ENCODE assay signal across 8 mouse cellular contexts in genomic region chr15:81729241-81729791, GRCm38 (mm10). TPM values are rescaled to one million over a fixed set of nuclear protein-coding genes. Genes with fewer than 3 reads are reported as not detected.
DNase-seq lines count a peak whose midpoint lies in the region; ATAC-seq and TF ChIP-seq lines count a peak whose summit lies in the region.

No protein-coding gene starts in this region.

- peak overlapping the region; percentile 91 for H3K4me2 ChIP-seq in forebrain, postnatal 0 days (ENCODE audit: low read depth)
- H3K4me2 ChIP-seq in midbrain, postnatal 0 days (ENCODE audit: low read depth, low read length, poor library complexity, severe bottlenecking), result peak overlapping the region; percentile 87

- H3K27me3 ChIP-seq in forebrain, postnatal 0 days (ENCODE audit: insufficient read depth, low read length), result no peaks in the 10 kb centered on the region
- no peaks in the 10 kb centered on the region for H3K27me3 ChIP-seq in kidney, adult 2 months (replicated peaks; ENCODE audit: control insufficient read depth, insufficient read depth, low read length)
- no peaks in the 10 kb centered on the region for H3K27me3 ChIP-seq in midbrain, postnatal 0 days (ENCODE audit: insufficient read depth, low read length)

- TF ChIP-seq POLR2A in kidney, adult 2 months (IDR thresholded peaks at IDR 0.05; ENCODE audit: low read depth, low read length), result no peak

- ATAC-seq in forebrain, postnatal 0 days, result peak; percentile 15
- ATAC-seq in midbrain, postnatal 0 days (ENCODE audit: low FRiP score), result peak; percentile 42; the same call in 1 of the 2 replicates

- WGBS in forebrain, postnatal 0 days, result 1% methylated on average over 49 of the region's 49 CpGs
- WGBS in kidney, adult 2 months, result under 1% methylated on average over 49 of the region's 49 CpGs
- WGBS in midbrain, postnatal 0 days, result under 1% methylated on average over 48 of the region's 49 CpGs

- DNase-seq in spleen, adult 18-20 months, result peak; percentile 19 to 25
- no peak for DNase-seq in spleen, adult 12 weeks (ENCODE audit: low spot score)
- DNase-seq in cerebellum, adult 8-10 months, result peak; percentile 45
- no peak for DNase-seq in forebrain, postnatal 0 days
- peak; percentile 30 for DNase-seq in kidney, adult 2 months
- DNase-seq in liver, result peak; percentile 70
- peak; percentile 18 for DNase-seq in midbrain, postnatal 0 days (ENCODE audit: low spot score)
- peak; percentile 62 for DNase-seq in testis, postnatal 10 days (ENCODE audit: low spot score)

- 0 out of 2 replicates have a peak, but pooled peaks cover 2% of the 10 kb centered on the region for H3K36me3 ChIP-seq in forebrain, postnatal 0 days (ENCODE audit: insufficient read depth)
- H3K36me3 ChIP-seq in kidney, adult 2 months (ENCODE audit: control insufficient read depth, insufficient read depth, low read length), result no peaks in the 10 kb centered on the region
- H3K36me3 ChIP-seq in midbrain, postnatal 0 days (ENCODE audit: insufficient read depth, low read length), result no peaks in the 10 kb centered on the region

- H3K27ac ChIP-seq in forebrain, postnatal 0 days (ENCODE audit: low read depth, low read length), result peak overlapping the region; percentile 73
- H3K27ac ChIP-seq in kidney, adult 2 months (ENCODE audit: insufficient read depth, low read depth, low read length), result peak overlapping the region; percentile 46; the same call in 1 of the 2 replicates
- H3K27ac ChIP-seq in midbrain, postnatal 0 days (ENCODE audit: low read depth, low read length), result peak overlapping the region; percentile 52

- TF ChIP-seq CTCF in forebrain, postnatal 0 days (IDR thresholded peaks at IDR 0.05; ENCODE audit: low read depth), result no peak
- no peak for TF ChIP-seq CTCF in kidney, adult 2 months (conservative IDR thresholded peaks at IDR 0.05; ENCODE audit: insufficient read depth, insufficient read length, low read depth, low read length)
- no peak for TF ChIP-seq CTCF in midbrain, postnatal 0 days (IDR thresholded peaks at IDR 0.05)

- H3K4me1 ChIP-seq in forebrain, postnatal 0 days (ENCODE audit: insufficient read depth), result peaks cover 10% of the 10 kb centered on the region
- H3K4me1 ChIP-seq in kidney, adult 2 months (ENCODE audit: control insufficient read depth, insufficient read depth, low read length), result peaks cover 5% of the 10 kb centered on the region; the same call in 1 of the 2 replicates
- H3K4me1 ChIP-seq in midbrain, postnatal 0 days (ENCODE audit: insufficient read depth, low read length), result peaks cover 6% of the 10 kb centered on the region

- peak overlapping the region; percentile 75 for H3K9ac ChIP-seq in forebrain, postnatal 0 days
- peak overlapping the region; percentile 61 for H3K9ac ChIP-seq in midbrain, postnatal 0 days (replicated peaks; ENCODE audit: low read length, poor library complexity, severe bottlenecking)

- H3K9me3 ChIP-seq in forebrain, postnatal 0 days (ENCODE audit: low read length), result no peaks in the 10 kb centered on the region
- no peaks in the 10 kb centered on the region for H3K9me3 ChIP-seq in midbrain, postnatal 0 days (ENCODE audit: low read length)

- peak overlapping the region; percentile 93 for H3K4me3 ChIP-seq in forebrain, postnatal 0 days (ENCODE audit: low read depth, low read length)
- peak overlapping the region; percentile 93 for H3K4me3 ChIP-seq in kidney, adult 2 months (ENCODE audit: insufficient read depth, low read depth, low read length)
- H3K4me3 ChIP-seq in midbrain, postnatal 0 days (ENCODE audit: low read depth, low read length), result peak overlapping the region; percentile 87

RNA-seq across cellular contexts. Expression of gene Zc3h7b, which starts 15.5 kb away (rescaled TPM):
- 121 and 131 TPM in 2 replicates for total RNA-seq in forebrain, postnatal 0 days (2014; rRNA removed)
- 38.6 and 41.3 TPM in 2 replicates for polyA plus RNA-seq in forebrain, postnatal 0 days (2015; fragmentation: Nextera tagmentation; extraction: Ambion mirVana)
- polyA plus RNA-seq in kidney, adult 2 months (2012; rRNA removed), result 46.5 and 47.3 TPM in 2 replicates
- total RNA-seq in midbrain, postnatal 0 days (2014; rRNA removed), result 147 and 154 TPM in 2 replicates
- 43.9 TPM in 2 replicates for polyA plus RNA-seq in midbrain, postnatal 0 days (2015; fragmentation: Nextera tagmentation; extraction: Ambion mirVana)

RNA-seq across cellular contexts. Expression of gene Rangap1, which starts 16.0 kb away (rescaled TPM):
- 146 and 163 TPM in 2 replicates for total RNA-seq in forebrain, postnatal 0 days (2014; rRNA removed)
- polyA plus RNA-seq in forebrain, postnatal 0 days (2015; fragmentation: Nextera tagmentation; extraction: Ambion mirVana), result 107 and 133 TPM in 2 replicates
- polyA plus RNA-seq in kidney, adult 2 months (2012; rRNA removed), result 24.6 and 25.8 TPM in 2 replicates
- 154 and 183 TPM in 2 replicates for total RNA-seq in midbrain, postnatal 0 days (2014; rRNA removed)
- 142 and 146 TPM in 2 replicates for polyA plus RNA-seq in midbrain, postnatal 0 days (2015; fragmentation: Nextera tagmentation; extraction: Ambion mirVana)

RNA-seq across cellular contexts. Expression of gene Chadl, which starts 32.2 kb away (rescaled TPM):
- total RNA-seq in forebrain, postnatal 0 days (2014; rRNA removed), result 31.9 and 35.3 TPM in 2 replicates
- polyA plus RNA-seq in forebrain, postnatal 0 days (2015; fragmentation: Nextera tagmentation; extraction: Ambion mirVana), result 49.2 and 52.8 TPM in 2 replicates
- 9.0 and 12.5 TPM in 2 replicates for polyA plus RNA-seq in kidney, adult 2 months (2012; rRNA removed)
- total RNA-seq in midbrain, postnatal 0 days (2014; rRNA removed), result 44.6 and 61.5 TPM in 2 replicates
- 63.9 and 65.6 TPM in 2 replicates for polyA plus RNA-seq in midbrain, postnatal 0 days (2015; fragmentation: Nextera tagmentation; extraction: Ambion mirVana)

Comparison
In these comparisons a context has a peak if more than half of its experiments do, and no peak if none do; other contexts are left out.
1. DNase-seq: peak in spleen, adult 18-20 months (2 of 2), cerebellum, adult 8-10 months (single experiment), kidney, adult 2 months (single experiment), liver (single experiment), midbrain, postnatal 0 days (single experiment) and testis, postnatal 10 days (single experiment); none in spleen, adult 12 weeks (single experiment) and forebrain, postnatal 0 days (single experiment).
2. Peak in every context shown above with its lines, with median percentiles within 50 percentile points of each other: H3K27ac ChIP-seq and H3K4me3 ChIP-seq.